Mouse (Mus musculus): ENCODE data around the gene Ccdc127. TPM values are rescaled to one million over a fixed set of nuclear protein-coding genes. Genes with fewer than 3 reads are reported as not detected.

The Ccdc127 gene
- polyA plus RNA-seq, 1 experiment from 2014 or later: 62.6 TPM

MicroRNAs encoded within 50 kb of the gene (microRNA counts, 519-probe panel; counts per million panel counts)
- microRNA mmu-miR-692: not detected

Small RNA genes within 50 kb of the gene (microRNA-seq; reads per million reads assigned to microRNA genes)
- not detected for gene Mir692-3

Other genes with a start within 250 kb of the Ccdc127 start
- not detected in 2 replicates for gene Slc9a3, start 228.9 kb upstream of the Ccdc127 start, polyA plus RNA-seq (2014; fragmentation: Nextera tagmentation; extraction: Ambion mirVana)
- gene Exoc3, start 141.6 kb upstream of the Ccdc127 start, polyA plus RNA-seq (2014; fragmentation: Nextera tagmentation; extraction: Ambion mirVana): 82.1 and 86.8 TPM in 2 replicates
- 0.41 and 0.54 TPM in 2 replicates for gene Ahrr, start 58.0 kb upstream of the Ccdc127 start, polyA plus RNA-seq (2014; fragmentation: Nextera tagmentation; extraction: Ambion mirVana)
- gene Pdcd6, start 32.7 kb upstream of the Ccdc127 start, polyA plus RNA-seq (2014; fragmentation: Nextera tagmentation; extraction: Ambion mirVana): 157 and 174 TPM in 2 replicates
- gene Sdha, start within 50 bp of the Ccdc127 start, polyA plus RNA-seq (2014; fragmentation: Nextera tagmentation; extraction: Ambion mirVana): 205 and 230 TPM in 2 replicates
- not detected in 2 replicates for gene Lrrc14b, start 13.7 kb downstream of the Ccdc127 start, polyA plus RNA-seq (2014; fragmentation: Nextera tagmentation; extraction: Ambion mirVana)
- gene Zfp72, start 40.5 kb downstream of the Ccdc127 start, polyA plus RNA-seq (2014; fragmentation: Nextera tagmentation; extraction: Ambion mirVana): 6.9 and 7.6 TPM in 2 replicates
- gene Ftl1-ps1, start 49.4 kb downstream of the Ccdc127 start, polyA plus RNA-seq (2014; fragmentation: Nextera tagmentation; extraction: Ambion mirVana): 70.2 and 77.1 TPM in 2 replicates
- 22.2 and 22.7 TPM in 2 replicates for gene Zfp825, start 143.7 kb downstream of the Ccdc127 start, polyA plus RNA-seq (2014; fragmentation: Nextera tagmentation; extraction: Ambion mirVana)

Measured in stomach, embryonic 14.5 days (tissue).